Mouse (Mus musculus) liver, embryonic 14.5 days (tissue): ENCODE measurements around the gene Fam81a. TPM values are rescaled to one million over a fixed set of nuclear protein-coding genes. Genes with fewer than 3 reads are reported as not detected.

Source experiments
- ATAC-seq: fragments of 200-750 bp; cut with Nextera tagmentation; 2 replicates; pipeline ENCODE4 v1.8.0; 2017; ENCODE audit warnings: moderate number of reproducible peaks, mild to moderate bottlenecking, moderate library complexity; ENCODE audit not compliant: insufficient read depth
- DNase-seq, 3 experiments: peaks; one replicate each; pipeline ENCODE4 v3.0.0-alpha.2; 2012 to 2013; ENCODE audit warnings: low read depth in 3 of 3, low spot score in 3 of 3
- H3K27ac ChIP-seq: fragments of 300-500 bp; sonication (generic); 2 replicates; pipeline ENCODE4 v1.5.1; 2014; ENCODE audit warnings: moderate library complexity, mild to moderate bottlenecking, control low read depth, inconsistent platforms
- H3K27me3 ChIP-seq: fragments of 300-500 bp; sonication (generic); 2 replicates; pipeline ENCODE4 v1.6.1; 2014; ENCODE audit warnings: mild to moderate bottlenecking, low read length, moderate library complexity; ENCODE audit not compliant: control insufficient read depth, insufficient read depth
- H3K36me3 ChIP-seq: fragments of 300-500 bp; sonication (generic); replicated peaks from 2 replicates; pipeline ENCODE4 v1.6.1; 2014; ENCODE audit warnings: low read depth; ENCODE audit not compliant: control insufficient read depth, insufficient read depth
- H3K4me1 ChIP-seq, 2 experiments: fragments of 200-500 bp in 1 of 2; fragments of 300-500 bp in 1 of 2; sonication (generic) in 1 of 2; replicated peaks; 2 replicates each; pipeline ENCODE4 v1.6.1; 2012 to 2014; ENCODE audit warnings: antibody characterized with exemption in 1 of 2, inconsistent platforms in 1 of 2, low read length in 1 of 2; ENCODE audit not compliant: control insufficient read depth in 2 of 2, insufficient read depth in 2 of 2
- H3K4me2 ChIP-seq: fragments of 300-500 bp; sonication (generic); 2 replicates; pipeline ENCODE4 v1.6.1; 2014; ENCODE audit warnings: low read depth, mild to moderate bottlenecking, control low read depth, moderate library complexity
- H3K4me3 ChIP-seq, 2 experiments: fragments of 200-500 bp in 1 of 2; fragments of 300-500 bp in 1 of 2; sonication (generic) in 1 of 2; 2 replicates each; pipeline ENCODE4 v1.5.1; 2012 to 2014; ENCODE audit warnings: low read depth in 2 of 2, low read length in 2 of 2, mild to moderate bottlenecking in 2 of 2, control low read depth in 1 of 2, inconsistent platforms in 1 of 2, moderate library complexity in 1 of 2; ENCODE audit not compliant: insufficient read depth in 1 of 2
- H3K9ac ChIP-seq: fragments of 300-500 bp; sonication (generic); replicated peaks from 2 replicates; pipeline ENCODE4 v1.6.1; 2014; ENCODE audit warnings: mild to moderate bottlenecking, control low read depth, moderate library complexity
- H3K9me3 ChIP-seq: fragments of 300-500 bp; sonication (generic); 2 replicates; pipeline ENCODE4 v1.6.1; 2016; ENCODE audit warnings: low read length, mixed read lengths; ENCODE audit not compliant: control insufficient read depth
- CTCF ChIP-seq: IDR thresholded peaks from 2 replicates; pipeline ENCODE4 v1.5.1; 2016; ENCODE audit warnings: antibody characterized with exemption, low read depth, control low read depth
- EP300 ChIP-seq: IDR thresholded peaks from 2 replicates; pipeline ENCODE4 v1.6.1; 2016; ENCODE audit warnings: antibody characterized with exemption, low read depth
- WGBS: fragments of 180-500 bp; shearing (Covaris S2); extraction: QIAGEN DNeasy Blood & Tissue Kit; methylation state at CpG from one replicate; pipeline ENCODE4 v1.1.7; 2014; ENCODE audit not compliant: insufficient replicate concordance; 5-methylcytosine and 5-hydroxymethylcytosine counted together
- polyA plus RNA-seq, 2 experiments: library from polyadenylated mRNA; depleted of rRNA in 1 of 2; stranded (reverse) in 1 of 2; unstranded in 1 of 2; fragments of >200 nt; fragmentation: Nextera tagmentation in 1 of 2; extraction: Ambion mirVana in 1 of 2; gene quantifications; 2 replicates each; pipeline versions ENCODE4 v1.2.1 to v1.2.3; 2012 to 2014

Fam81a gene
- polyA plus RNA-seq, 2 experiments: 0.36 to 0.47 TPM

GRCm38 (mm10) chr9:70047839-70048238 is 94.5 kb downstream of the Fam81a start:
- H3K36me3 ChIP-seq: no peaks in the 10 kb centered on the region
- no peak overlapping the region for H3K4me2 ChIP-seq
- 68% methylated on average over 3 of the region's 3 CpGs for WGBS
- no peak overlapping the region for H3K27ac ChIP-seq
- DNase-seq (no peak), ATAC-seq (no peak)
- H3K4me1 ChIP-seq: peaks cover 23 to 30% of the 10 kb centered on the region in 2 experiments
- no peak overlapping the region for H3K4me3 ChIP-seq
- H3K9me3 ChIP-seq: no peaks in the 10 kb centered on the region
- no peaks in the 10 kb centered on the region for H3K27me3 ChIP-seq
- TF ChIP-seq CTCF: no peak
- TF ChIP-seq EP300: no peak
- H3K9ac ChIP-seq: no peak overlapping the region

DNA sequence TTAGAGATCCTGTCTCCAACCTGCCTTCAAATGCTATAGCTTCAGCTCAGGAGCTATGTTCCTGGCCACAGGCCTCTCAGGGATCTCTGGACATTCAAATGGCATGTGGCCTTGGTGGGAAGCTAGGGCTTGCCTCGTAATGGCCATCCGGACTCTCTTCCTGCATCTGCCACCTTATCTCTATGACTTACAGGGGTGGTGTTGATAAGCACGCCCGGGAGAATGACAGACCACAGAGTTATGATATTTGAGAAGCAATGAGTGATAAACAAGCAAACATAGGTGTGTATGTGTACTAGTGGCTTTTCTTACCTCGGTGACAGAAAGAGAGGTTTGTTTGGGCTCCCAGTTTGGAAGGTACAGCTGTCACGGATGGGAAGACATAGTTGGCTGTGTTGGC is 96.1 kb downstream of the Fam81a start:
- DNase-seq: peak in 2 of 3 experiments; percentile 50 to 54
- Histone ChIP-seq H3K27me3 (no peaks in the 10 kb centered on the region), H3K4me2 (peak overlapping the region; percentile 30), H3K4me3 (no peak overlapping the region), H3K36me3 (no peaks in the 10 kb centered on the region), H3K9ac (no peak overlapping the region), H3K27ac (no peak overlapping the region), H3K4me1 (peaks cover 23 to 36% of the 10 kb centered on the region in 2 experiments), H3K9me3 (no peaks in the 10 kb centered on the region)
- 15% methylated on average over 6 of the region's 6 CpGs for WGBS
- TF ChIP-seq CTCF (no peak), EP300 (peak; percentile 80)
- peak; percentile 69; the same call in 1 of the 2 replicates for ATAC-seq

GRCm38 (mm10) chr9:70044865-70045264 is 97.5 kb downstream of the Fam81a start:
- H3K27ac ChIP-seq: peak overlapping the region; percentile 7; the same call in 1 of the 2 replicates
- H3K4me1 ChIP-seq: peaks cover 23 to 36% of the 10 kb centered on the region in 2 experiments
- 24% methylated on average over 2 of the region's 2 CpGs for WGBS
- ATAC-seq (peak; percentile 84), DNase-seq (peak in 1 of 3 experiments; percentile 22)
- H3K4me3 ChIP-seq: no peak overlapping the region
- no peaks in the 10 kb centered on the region for H3K9me3 ChIP-seq
- no peaks in the 10 kb centered on the region for H3K27me3 ChIP-seq
- TF ChIP-seq EP300 (peak; percentile 72), CTCF (no peak)
- no peaks in the 10 kb centered on the region for H3K36me3 ChIP-seq
- H3K4me2 ChIP-seq: peak overlapping the region; percentile 18; the same call in 1 of the 2 replicates
- no peak overlapping the region for H3K9ac ChIP-seq

DNA sequence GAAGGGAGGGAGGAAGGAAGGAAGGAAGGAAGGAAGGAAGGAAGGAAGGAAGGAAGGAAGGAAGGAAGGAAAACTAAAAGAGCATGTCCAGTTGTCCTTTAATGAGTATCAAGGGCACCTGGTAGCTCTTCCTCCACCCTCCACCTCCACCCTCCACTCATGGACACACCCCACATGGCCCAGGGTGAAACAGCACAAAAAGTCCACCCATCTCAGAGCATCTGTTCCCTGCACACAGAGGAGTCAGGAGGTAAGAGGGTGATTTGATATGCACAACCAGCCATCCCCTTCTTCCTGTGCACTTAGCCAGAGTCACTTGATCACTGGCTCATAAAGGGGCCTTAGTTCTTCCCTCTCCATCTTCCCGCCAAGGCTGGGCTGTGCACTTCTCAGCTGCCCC is 99.4 kb downstream of the Fam81a start:
- no peaks in the 10 kb centered on the region for H3K27me3 ChIP-seq
- no peak overlapping the region for H3K9ac ChIP-seq
- no peak overlapping the region for H3K27ac ChIP-seq
- no peak overlapping the region for H3K4me2 ChIP-seq
- ATAC-seq (peak; percentile 44; the same call in 1 of the 2 replicates), DNase-seq (no peak)
- no peak overlapping the region for H3K4me3 ChIP-seq
- no peaks in the 10 kb centered on the region; the same call in 1 of the 2 replicates for H3K9me3 ChIP-seq
- TF ChIP-seq EP300 (no peak), CTCF (no peak)
- peaks cover 23 to 36% of the 10 kb centered on the region in 2 experiments for H3K4me1 ChIP-seq
- H3K36me3 ChIP-seq: no peaks in the 10 kb centered on the region
- WGBS: 81% methylated on average over 1 of the region's 1 CpGs

DNA sequence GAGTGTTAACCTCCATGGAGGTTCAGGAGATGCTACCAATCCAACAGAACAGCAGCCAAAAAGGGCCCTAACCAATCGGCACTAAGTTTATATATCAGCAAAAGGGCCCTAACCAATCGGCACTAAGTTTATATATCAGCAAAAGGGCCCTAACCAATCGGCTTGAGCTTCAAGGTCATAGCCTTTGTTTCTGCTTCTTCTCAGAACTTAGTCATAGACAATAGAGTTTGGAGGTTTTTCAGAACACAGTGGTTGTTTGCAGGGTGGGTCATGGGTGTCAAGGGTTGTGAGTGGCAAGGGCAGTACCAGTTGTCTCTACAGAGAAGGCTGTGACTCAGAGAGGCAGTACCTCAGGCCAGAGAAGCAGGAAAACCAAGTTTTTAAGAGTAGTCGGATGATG is 100.2 kb downstream of the Fam81a start:
- no peak for TF ChIP-seq EP300
- TF ChIP-seq CTCF: no peak
- ATAC-seq (no peak), DNase-seq (no peak)
- no peak overlapping the region for H3K4me3 ChIP-seq
- peaks cover 23 to 36% of the 10 kb centered on the region in 2 experiments for H3K4me1 ChIP-seq
- H3K27ac ChIP-seq: no peak overlapping the region
- no peaks in the 10 kb centered on the region; the same call in 1 of the 2 replicates for H3K9me3 ChIP-seq
- WGBS: 71% methylated on average over 4 of the region's 4 CpGs
- no peaks in the 10 kb centered on the region for H3K27me3 ChIP-seq
- H3K9ac ChIP-seq: no peak overlapping the region
- H3K36me3 ChIP-seq: no peaks in the 10 kb centered on the region
- H3K4me2 ChIP-seq: no peak overlapping the region
